Mouse (Mus musculus) kidney, adult 8-10 months (tissue): ENCODE measurements at regions not wholly inside any gene's neighbourhood (a gene's known extent, or its start where the extent isn't known, plus 50 kb on each side); places are given as distances from the start of the nearest gene placed in this dataset.
A peak's percentile ranks its signal among the peaks of the same experiment; 100 is the strongest.

ENCODE experiments used
- DNase-seq, 2 experiments: peaks; one replicate each; pipeline ENCODE4 v3.0.0; 2022

DNA sequence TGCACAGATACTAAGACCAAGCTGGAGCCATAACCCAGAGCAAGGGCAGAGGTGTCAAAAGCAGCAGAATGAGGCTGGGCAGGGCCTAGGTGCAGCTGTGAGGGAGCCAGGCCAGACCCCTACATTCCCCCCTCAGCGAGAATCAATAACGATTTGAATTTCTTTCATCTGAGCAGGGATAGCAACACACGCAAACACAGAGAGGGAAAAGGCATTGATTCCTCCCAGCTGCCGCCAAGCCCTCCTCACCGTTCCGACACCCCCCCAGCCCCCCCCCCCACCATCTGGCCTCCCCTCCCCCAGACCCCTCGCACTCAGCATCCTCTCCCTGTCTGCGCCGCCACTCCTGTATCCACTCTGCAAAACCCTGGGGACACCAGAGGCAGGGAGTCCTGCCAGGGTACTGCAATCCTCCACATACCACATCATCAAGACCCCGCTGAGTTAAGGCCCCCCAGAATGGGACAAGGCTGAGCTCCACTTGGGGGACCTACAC is 166.9 kb downstream of the 3100002H09Rik start:
- no peak for DNase-seq

DNA sequence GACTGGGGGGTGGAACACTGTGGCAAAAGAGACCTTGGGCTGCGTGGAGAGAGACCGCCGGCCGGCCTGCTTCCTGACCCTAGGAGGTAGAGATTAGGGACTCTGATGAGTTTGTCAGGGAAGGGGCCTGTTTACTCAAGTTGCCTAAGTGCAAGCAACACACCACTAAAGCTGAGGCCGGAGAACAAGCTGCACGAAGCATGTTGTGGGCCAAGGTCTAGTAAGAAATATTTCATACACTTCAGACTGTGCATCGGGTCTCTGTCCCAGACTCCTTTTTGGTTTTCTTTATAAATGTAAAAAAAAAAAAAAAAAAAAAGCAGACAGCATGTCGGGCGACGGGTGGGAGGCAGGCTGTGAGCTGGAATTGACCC is 167.5 kb downstream of the 3100002H09Rik start:
- DNase-seq: no peak

GRCm38 (mm10) chr4:124442491-124443129 is 168.0 kb downstream of the 3100002H09Rik start:
- DNase-seq: no peak

- DNase-seq: no peak
These were observed 168.7 kb downstream of the 3100002H09Rik start for GRCm38 (mm10) chr4:124441737-124442487.

- no peak for DNase-seq
These were observed 175.6 kb downstream of the 3100002H09Rik start for GRCm38 (mm10) chr4:124435040-124435434.

DNA sequence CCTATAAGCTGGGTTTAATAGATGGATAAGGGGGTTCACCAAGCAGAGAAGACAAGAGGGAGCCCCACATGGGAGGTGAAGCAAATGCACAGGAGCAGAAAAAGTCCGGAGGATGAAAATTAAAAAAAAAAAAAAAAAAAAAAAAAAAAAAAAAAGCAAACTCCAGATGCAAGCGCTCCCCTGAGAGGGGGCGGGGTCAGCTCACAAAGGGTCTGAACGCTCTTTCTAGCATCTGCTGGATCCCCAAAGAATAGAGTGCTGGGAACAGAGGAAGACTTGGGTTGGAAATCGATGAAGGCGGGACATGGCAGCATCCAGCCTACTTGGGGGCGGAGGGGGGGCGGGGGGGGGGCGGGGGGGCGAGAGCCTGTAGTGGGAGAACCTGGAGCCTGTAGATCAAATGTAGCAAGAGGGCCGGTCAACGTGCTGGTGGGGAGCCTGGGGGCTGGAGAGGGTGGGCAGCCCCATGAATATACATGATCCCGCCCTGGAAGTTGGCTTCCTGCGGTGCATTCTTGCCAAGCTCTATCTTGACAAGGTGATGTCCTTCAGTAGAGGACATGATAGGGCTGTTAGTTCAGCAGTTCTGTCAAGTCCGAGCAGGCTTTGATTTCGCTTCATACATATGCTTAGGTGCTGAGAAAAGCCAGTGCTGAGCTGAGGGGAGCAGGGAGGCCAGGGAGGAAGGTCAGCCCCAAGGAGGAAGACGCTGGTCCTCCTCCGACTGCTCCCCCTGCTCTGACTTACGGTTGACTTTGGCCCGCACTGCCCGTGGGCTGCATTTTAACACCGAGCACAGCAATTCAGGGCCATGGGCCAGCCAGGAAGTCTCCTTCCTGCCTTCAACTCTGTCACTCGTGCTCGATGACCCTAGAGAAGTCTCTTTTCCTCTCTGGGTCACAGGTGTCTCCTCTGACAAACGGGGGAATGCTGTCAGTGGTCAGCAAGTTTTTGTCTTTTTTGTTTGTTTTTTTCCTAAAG is 176.3 kb downstream of the 3100002H09Rik start:
- peak; percentile 2 to 4 for DNase-seq

GRCm38 (mm10) chr4:124433506-124433905 is 177.1 kb downstream of the 3100002H09Rik start:
- DNase-seq: no peak

GRCm38 (mm10) chr4:124431193-124431592 is 179.4 kb downstream of the 3100002H09Rik start:
- no peak for DNase-seq

- no peak for DNase-seq
These were observed 181.8 kb downstream of the 3100002H09Rik start for GRCm38 (mm10) chr4:124428844-124429243.

DNA sequence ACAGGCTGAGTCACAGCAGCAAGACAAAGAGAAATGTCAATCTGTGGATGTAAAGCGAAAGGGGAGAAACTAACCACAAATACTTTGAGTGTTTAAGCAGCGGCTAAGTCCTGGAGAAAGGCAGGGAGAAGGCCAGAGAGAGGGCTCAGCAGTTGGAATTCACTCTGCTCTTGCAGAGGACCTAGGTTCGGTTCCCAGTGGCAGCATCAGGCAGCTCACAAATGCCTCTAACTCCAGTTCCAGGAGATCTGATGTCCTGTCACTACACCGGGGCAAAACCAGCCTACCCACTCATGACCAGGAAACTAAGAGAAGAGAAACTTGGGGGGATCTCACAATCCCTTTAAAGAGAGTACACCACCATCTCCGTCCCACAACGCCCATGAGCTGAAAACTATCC is 188.2 kb downstream of the 3100002H09Rik start:
- DNase-seq: no peak

- DNase-seq: no peak
These were observed 192.2 kb downstream of the 3100002H09Rik start for GRCm38 (mm10) chr4:124418431-124418830.

- DNase-seq: no peak
These were observed 193.4 kb downstream of the 3100002H09Rik start for GRCm38 (mm10) chr4:124417176-124417575.

DNA sequence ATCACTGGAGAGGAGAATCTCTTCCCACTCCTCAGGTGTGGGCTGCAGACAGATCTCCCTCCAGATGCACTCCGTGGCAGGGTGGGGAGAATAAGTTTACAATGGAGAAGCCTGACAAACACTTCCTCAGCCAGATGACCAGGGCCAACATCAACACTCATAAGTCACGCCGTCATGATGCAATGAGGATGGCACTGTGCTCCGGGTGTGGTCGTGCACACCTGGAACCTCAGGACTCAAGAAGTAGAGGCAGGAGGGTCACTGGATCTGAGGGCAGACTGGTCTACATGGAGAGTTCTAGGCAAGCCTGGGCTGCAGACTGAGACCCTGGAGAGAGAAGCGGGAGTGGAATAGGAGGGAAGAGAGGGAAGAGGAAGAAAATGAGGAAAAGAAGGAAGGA is 194.3 kb downstream of the 3100002H09Rik start:
- DNase-seq: no peak

- no peak for DNase-seq
These were observed 196.2 kb downstream of the 3100002H09Rik start for GRCm38 (mm10) chr4:124414386-124414785.

- DNase-seq: no peak
These were observed 201.3 kb downstream of the 3100002H09Rik start for GRCm38 (mm10) chr4:124409279-124409678.

GRCm38 (mm10) chr4:124402075-124402474 is 208.5 kb downstream of the 3100002H09Rik start:
- DNase-seq: no peak

- DNase-seq: no peak
These were observed 209.9 kb downstream of the 3100002H09Rik start for GRCm38 (mm10) chr4:124400741-124401140.

GRCm38 (mm10) chr4:124400136-124400675 is 210.4 kb downstream of the 3100002H09Rik start:
- DNase-seq: no peak

- no peak for DNase-seq
These were observed 212.2 kb downstream of the 3100002H09Rik start for GRCm38 (mm10) chr4:124398354-124398753.

DNA sequence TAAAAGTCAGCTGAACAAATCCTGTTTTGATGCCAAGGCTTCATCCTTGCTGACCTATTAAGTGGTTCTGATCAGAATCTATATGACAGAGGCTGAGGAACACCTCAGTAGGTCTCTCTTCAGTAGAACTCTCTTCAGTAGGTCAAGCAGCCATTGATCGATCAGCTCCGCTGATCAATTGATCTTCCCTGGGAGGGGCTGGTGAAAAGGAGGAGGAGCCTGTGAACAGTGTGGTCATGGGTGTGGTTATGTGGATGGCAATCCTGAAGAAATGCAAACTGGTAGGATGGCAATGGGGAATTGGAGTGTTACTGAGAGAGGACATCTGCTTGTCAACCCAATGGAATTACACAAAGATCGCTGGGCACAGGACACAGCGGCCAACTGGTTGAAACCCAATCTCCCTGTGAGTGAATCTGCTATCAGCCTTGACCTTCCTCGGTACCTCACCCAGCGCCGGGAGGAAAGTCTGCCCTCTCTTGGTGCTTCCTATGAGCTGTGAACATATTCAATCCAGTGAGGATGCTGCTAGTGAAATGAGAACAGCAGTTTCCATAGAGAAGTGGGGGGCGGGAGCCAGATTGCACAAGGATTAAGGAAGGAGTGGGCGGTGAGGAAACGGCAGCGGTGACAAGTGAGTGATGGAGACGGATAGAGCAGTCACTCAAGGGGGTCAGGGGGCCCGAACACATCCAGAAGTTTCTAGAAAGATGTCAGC is 213.9 kb downstream of the 3100002H09Rik start:
- no peak for DNase-seq

DNA sequence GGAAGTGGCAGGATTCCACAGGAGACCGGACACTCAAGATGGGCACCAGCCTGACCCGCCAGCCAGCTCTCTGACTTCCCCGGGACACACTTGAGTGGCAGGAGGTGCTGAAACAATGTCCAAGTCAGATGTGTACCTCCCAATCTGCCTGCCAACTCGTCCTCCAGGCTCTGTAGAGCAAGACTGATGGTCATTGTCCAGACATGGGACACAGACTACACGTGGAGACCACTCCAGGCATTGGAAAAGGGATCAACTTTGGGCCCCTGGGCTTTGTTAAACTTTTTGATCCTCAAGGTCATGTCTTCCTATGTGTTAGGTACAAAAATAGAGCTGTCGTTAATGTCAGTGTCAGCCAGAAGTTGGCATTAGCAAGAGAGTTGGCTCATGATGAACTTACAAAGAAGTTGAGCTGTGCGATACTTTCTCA is 214.6 kb downstream of the 3100002H09Rik start:
- DNase-seq: no peak
